Mouse (Mus musculus) intestine, postnatal 0 days (tissue): ENCODE data around the gene Asna1. TPM values are rescaled to one million over a fixed set of nuclear protein-coding genes. Genes with fewer than 3 reads are reported as not detected.

Source experiments
- ATAC-seq: fragments of 200-750 bp; cut with Nextera tagmentation; 2 replicates; pipeline ENCODE4 v1.8.0; 2017; ENCODE audit warnings: mild to moderate bottlenecking, moderate TSS enrichment, moderate library complexity
- H3K27ac ChIP-seq: fragments of 300-500 bp; sonication (generic); 2 replicates; pipeline ENCODE4 v1.5.1; 2014; ENCODE audit warnings: mild to moderate bottlenecking, low read depth, low read length, moderate library complexity
- H3K27me3 ChIP-seq: fragments of 300-500 bp; sonication (generic); replicated peaks from 2 replicates; pipeline ENCODE4 v1.6.1; 2014; ENCODE audit warnings: low read length, mixed read lengths; ENCODE audit not compliant: control insufficient read depth, insufficient read depth
- H3K36me3 ChIP-seq: fragments of 300-500 bp; sonication (generic); 2 replicates; pipeline ENCODE4 v1.6.1; 2014; ENCODE audit warnings: mild to moderate bottlenecking, moderate library complexity; ENCODE audit not compliant: control insufficient read depth, insufficient read depth
- H3K4me1 ChIP-seq: fragments of 300-500 bp; sonication (generic); replicated peaks from 2 replicates; pipeline ENCODE4 v1.6.1; 2014; ENCODE audit warnings: antibody characterized with exemption, low read length, mixed read lengths; ENCODE audit not compliant: control insufficient read depth, insufficient read depth
- H3K4me2 ChIP-seq: fragments of 300-500 bp; sonication (generic); replicated peaks from 2 replicates; pipeline ENCODE4 v1.6.1; 2014; ENCODE audit warnings: low read depth, mild to moderate bottlenecking, moderate library complexity
- H3K4me3 ChIP-seq: fragments of 300-500 bp; sonication (generic); 2 replicates; pipeline ENCODE4 v1.5.1; 2014; ENCODE audit warnings: low read depth, low read length
- H3K9ac ChIP-seq: fragments of 300-500 bp; sonication (generic); 2 replicates; pipeline ENCODE4 v1.6.1; 2014; ENCODE audit warnings: mild to moderate bottlenecking, low read depth, low read length
- H3K9me3 ChIP-seq: fragments of 300-500 bp; sonication (generic); 2 replicates; pipeline ENCODE4 v1.6.1; 2016; ENCODE audit warnings: mixed run types; ENCODE audit not compliant: control insufficient read depth
- CTCF ChIP-seq: sonication (generic); IDR thresholded peaks from 2 replicates; pipeline ENCODE4 v1.5.1; 2016; ENCODE audit warnings: low read depth, mild to moderate bottlenecking, control low read depth, antibody characterized with exemption, moderate library complexity
- WGBS: fragments of 180-500 bp; shearing (Covaris S2); extraction: QIAGEN DNeasy Blood & Tissue Kit; methylation state at CpG from one replicate; pipeline ENCODE4 v1.1.7; 2014; 5-methylcytosine and 5-hydroxymethylcytosine counted together
- polyA plus RNA-seq: library from polyadenylated mRNA; unstranded; fragments of >200 nt; fragmentation: Nextera tagmentation; extraction: Ambion mirVana; gene quantifications from 2 replicates; pipeline ENCODE4 v1.2.1, GENCODE M21; 2015

Gene Asna1
- polyA plus RNA-seq, 1 experiment from 2014 or later = 105 TPM

GRCm38 (mm10) chr8:85059879-85060616 is 35.0 kb upstream of the Asna1 start, which contains the start of gene Fbxw9:
TSS of gene Fbxw9 (plus strand) at chr8:85060055.
- H3K27ac ChIP-seq = no peak within 1 kb of the TSS; the same call in 1 of the 2 replicates
- peak; percentile 85 for ATAC-seq

GRCm38 (mm10) chr8:85057367-85057766 is 32.3 kb upstream of the Asna1 start:
- Histone ChIP-seq H3K9ac (no peak overlapping the region), H3K36me3 (peaks cover 33% of the 10 kb centered on the region), H3K27me3 (no peaks in the 10 kb centered on the region), H3K9me3 (no peaks in the 10 kb centered on the region), H3K4me2 (no peak overlapping the region), H3K4me1 (0 out of 2 replicates have a peak, but pooled peaks cover 6% of the 10 kb centered on the region), H3K4me3 (no peak overlapping the region), H3K27ac (no peak overlapping the region)
- no peak for ATAC-seq
- 0 out of 2 replicates have a peak, but pooled peaks have one; percentile 19 for TF ChIP-seq CTCF
- WGBS = 59% methylated on average over 7 of the region's 7 CpGs

More at GRCm38 (mm10) chr8:85059879-85060616, 35.0 kb upstream of the Asna1 start, which contains the start of gene Fbxw9:
- TF ChIP-seq CTCF = no peak
- peak within 1 kb of the TSS; percentile 65 for H3K9ac ChIP-seq
- under 1% methylated on average over 52 of the region's 53 CpGs for WGBS
- no peaks in the 10 kb centered on the region for H3K27me3 ChIP-seq
- peak within 1 kb of the TSS; percentile 93 for H3K4me2 ChIP-seq
- H3K4me1 ChIP-seq = 0 out of 2 replicates have a peak, but pooled peaks cover 6% of the 10 kb centered on the region
- no peaks in the 10 kb centered on the region for H3K9me3 ChIP-seq
- H3K4me3 ChIP-seq = peak within 1 kb of the TSS; percentile 65
- H3K36me3 ChIP-seq = peaks cover 6% of the 10 kb centered on the region; the same call in 1 of the 2 replicates

GRCm38 (mm10) chr8:85043619-85044018 is 18.5 kb upstream of the Asna1 start:
- no peak for TF ChIP-seq CTCF
- Histone ChIP-seq H3K9me3 (no peaks in the 10 kb centered on the region), H3K27ac (no peak overlapping the region), H3K27me3 (no peaks in the 10 kb centered on the region), H3K9ac (no peak overlapping the region), H3K36me3 (peaks cover 79% of the 10 kb centered on the region), H3K4me2 (no peak overlapping the region), H3K4me3 (no peak overlapping the region), H3K4me1 (no peaks in the 10 kb centered on the region)
- 88% methylated on average over 6 of the region's 6 CpGs for WGBS
- no peak for ATAC-seq

GRCm38 (mm10) chr8:85037681-85038531 is 12.8 kb upstream of the Asna1 start:
- no peak for ATAC-seq
- Histone ChIP-seq H3K4me3 (peak overlapping the region; percentile 88), H3K9me3 (no peaks in the 10 kb centered on the region), H3K36me3 (peaks cover 22% of the 10 kb centered on the region), H3K4me2 (peak overlapping the region; percentile 94), H3K9ac (peak overlapping the region; percentile 89), H3K27ac (peak overlapping the region; percentile 96), H3K27me3 (no peaks in the 10 kb centered on the region), H3K4me1 (peaks cover 5% of the 10 kb centered on the region; the same call in 1 of the 2 replicates)
- TF ChIP-seq CTCF = no peak
- under 1% methylated on average over 56 of the region's 57 CpGs for WGBS

- ATAC-seq = peak; percentile 13; the same call in 1 of the 2 replicates
- Histone ChIP-seq H3K4me2 (peak overlapping the region; percentile 94), H3K36me3 (peaks cover 20% of the 10 kb centered on the region), H3K4me1 (peaks cover 5% of the 10 kb centered on the region; the same call in 1 of the 2 replicates), H3K9me3 (no peaks in the 10 kb centered on the region), H3K4me3 (peak overlapping the region; percentile 88), H3K27ac (peak overlapping the region; percentile 96), H3K9ac (peak overlapping the region; percentile 89), H3K27me3 (no peaks in the 10 kb centered on the region)
- no peak for TF ChIP-seq CTCF
- under 1% methylated on average over 14 of the region's 14 CpGs for WGBS
Measured at GRCm38 (mm10) chr8:85037366-85037680, 12.2 kb upstream of the Asna1 start.
